Mouse (Mus musculus) urinary bladder, adult 2 months (tissue): ENCODE measurements around the gene Mag. TPM values are rescaled to one million over a fixed set of nuclear protein-coding genes. Genes with fewer than 3 reads are reported as not detected.
A peak's percentile ranks its signal among the peaks of the same experiment; 100 is the strongest.

Experiments used
- DNase-seq: peaks from one replicate; pipeline ENCODE4 v3.0.0; 2022; ENCODE audit warnings: low spot score
- polyA plus RNA-seq: library from polyadenylated mRNA; depleted of rRNA; stranded (reverse); fragments of >200 nt; gene quantifications from 2 replicates; pipeline ENCODE4 v1.2.3, GENCODE M21; 2012; rRNA removed

Gene Mag
- polyA plus RNA-seq, 1 experiment: 0.81 TPM

- DNase-seq: peak; percentile 46
Measured at GRCm38 (mm10) chr7:30873083-30873482, 41.6 kb downstream of the Mag start.

- no peak for DNase-seq
Measured at GRCm38 (mm10) chr7:30863386-30863785, 51.3 kb downstream of the Mag start.

GRCm38 (mm10) chr7:30861464-30861863, 53.2 kb downstream of the Mag start, which contains the start of gene Ffar1:
Gene Ffar1 (minus strand): TSS chr7:30861564.
- DNase-seq: no peak

- no peak for DNase-seq
Measured at GRCm38 (mm10) chr7:30859635-30860402, 54.9 kb downstream of the Mag start.

- peak; percentile 59 for DNase-seq
Measured at GRCm38 (mm10) chr7:30859290-30859634, 55.4 kb downstream of the Mag start.

GRCm38 (mm10) chr7:30857746-30858145, 56.9 kb downstream of the Mag start:
- no peak for DNase-seq

- DNase-seq: no peak
Measured at GRCm38 (mm10) chr7:30856078-30856477, 58.6 kb downstream of the Mag start, which contains the start of gene Ffar3. Gene Ffar3 (minus strand): TSS chr7:30856178.

GRCm38 (mm10) chr7:30851421-30851820, 63.3 kb downstream of the Mag start:
- no peak for DNase-seq

Other genes starting within 250 kb of the Mag start
- gene Haus5, start 249.9 kb downstream of the Mag start, polyA plus RNA-seq: 9.4 and 13.2 TPM in 2 replicates
- gene Pmis2, start 243.3 kb downstream of the Mag start, polyA plus RNA-seq: not detected in 2 replicates
- gene 2200002J24Rik, start 215.9 kb downstream of the Mag start, polyA plus RNA-seq: not detected in 2 replicates
- gene Atp4a, start 202.7 kb downstream of the Mag start, polyA plus RNA-seq: 0.03 TPM in 1 of 2 replicates, not detected in the other
- gene Tmem147, start 185.3 kb downstream of the Mag start, polyA plus RNA-seq: 97.6 and 129 TPM in 2 replicates
- not detected in 2 replicates for gene Gapdhs, start 171.2 kb downstream of the Mag start, polyA plus RNA-seq
- gene Sbsn, start 163.4 kb downstream of the Mag start, polyA plus RNA-seq: 17.9 and 21.2 TPM in 2 replicates
- 9.8 and 16.2 TPM in 2 replicates for gene Dmkn, start 151.1 kb downstream of the Mag start, polyA plus RNA-seq
- gene Krtdap, start 127.0 kb downstream of the Mag start, polyA plus RNA-seq: 29.5 and 47.2 TPM in 2 replicates
- gene Ffar2, start 91.1 kb downstream of the Mag start, polyA plus RNA-seq: 0.46 and 0.55 TPM in 2 replicates
- gene Ffar3, start 58.7 kb downstream of the Mag start, polyA plus RNA-seq: not detected in 2 replicates
- not detected in 2 replicates for gene Ffar1, start 53.3 kb downstream of the Mag start, polyA plus RNA-seq
- gene Cd22, start 34.5 kb downstream of the Mag start, polyA plus RNA-seq: 0.49 and 0.58 TPM in 2 replicates
- not detected in 2 replicates for gene Hamp2, start 9.8 kb upstream of the Mag start, polyA plus RNA-seq
- not detected in 2 replicates for gene Hamp, start 29.2 kb upstream of the Mag start, polyA plus RNA-seq
- gene Usf2, start 41.9 kb upstream of the Mag start, polyA plus RNA-seq: 109 and 118 TPM in 2 replicates
- 38.0 and 38.9 TPM in 2 replicates for gene Lsr, start 58.6 kb upstream of the Mag start, polyA plus RNA-seq
- gene Fam187b, start 58.9 kb upstream of the Mag start, polyA plus RNA-seq: 4.9 and 7.7 TPM in 2 replicates
- 103 and 107 TPM in 2 replicates for gene Fxyd5, start 127.6 kb upstream of the Mag start, polyA plus RNA-seq
- 7.4 and 10.7 TPM in 2 replicates for gene Fxyd7, start 136.6 kb upstream of the Mag start, polyA plus RNA-seq
- 494 and 552 TPM in 2 replicates for gene Fxyd1, start 142.3 kb upstream of the Mag start, polyA plus RNA-seq
- gene Lgi4, start 144.5 kb upstream of the Mag start, polyA plus RNA-seq: 16.0 and 17.8 TPM in 2 replicates
- 445 and 558 TPM in 2 replicates for gene Fxyd3, start 161.8 kb upstream of the Mag start, polyA plus RNA-seq
- 2.2 and 2.7 TPM in 2 replicates for gene Hpn, start 200.4 kb upstream of the Mag start, polyA plus RNA-seq
- gene Scn1b, start 212.1 kb upstream of the Mag start, polyA plus RNA-seq: 49.1 and 54.5 TPM in 2 replicates
- gene Gramd1a, start 241.0 kb upstream of the Mag start, polyA plus RNA-seq: 49.4 and 60.1 TPM in 2 replicates